Mouse (Mus musculus) urinary bladder, postnatal 10 days (tissue): ENCODE measurements around the gene Grin2b.
A peak's percentile ranks its signal among the peaks of the same experiment; 100 is the strongest.

Experiments used
- DNase-seq: peaks from one replicate; pipeline ENCODE4 v3.0.0; 2022; ENCODE audit warnings: low spot score

The Grin2b gene

GRCm38 (mm10) chr6:136008120-136008519 is 165.2 kb downstream of the Grin2b start:
- no peak for DNase-seq

GRCm38 (mm10) chr6:135994691-135995090 is 178.6 kb downstream of the Grin2b start:
- no peak for DNase-seq

GRCm38 (mm10) chr6:135993897-135994296 is 179.4 kb downstream of the Grin2b start:
- no peak for DNase-seq

- no peak for DNase-seq
These were observed 179.9 kb downstream of the Grin2b start for GRCm38 (mm10) chr6:135993378-135993777.

GRCm38 (mm10) chr6:135976106-135976505 is 197.2 kb downstream of the Grin2b start:
- DNase-seq, result no peak

GRCm38 (mm10) chr6:135972481-135972880 is 200.8 kb downstream of the Grin2b start:
- DNase-seq, result no peak

- DNase-seq, result no peak
These were observed 201.8 kb downstream of the Grin2b start for GRCm38 (mm10) chr6:135971481-135971880.

- no peak for DNase-seq
These were observed 202.5 kb downstream of the Grin2b start for GRCm38 (mm10) chr6:135970716-135971318.

GRCm38 (mm10) chr6:135961766-135962165 is 211.5 kb downstream of the Grin2b start:
- no peak for DNase-seq

GRCm38 (mm10) chr6:135959629-135960028 is 213.7 kb downstream of the Grin2b start:
- no peak for DNase-seq

GRCm38 (mm10) chr6:135951666-135952065 is 221.6 kb downstream of the Grin2b start:
- DNase-seq, result no peak

GRCm38 (mm10) chr6:135945511-135945910 is 227.8 kb downstream of the Grin2b start:
- no peak for DNase-seq

- DNase-seq, result no peak
These were observed 229.0 kb downstream of the Grin2b start for GRCm38 (mm10) chr6:135944358-135944757.

- no peak for DNase-seq
These were observed 230.1 kb downstream of the Grin2b start for GRCm38 (mm10) chr6:135943121-135943617.

GRCm38 (mm10) chr6:135932924-135933323 is 240.4 kb downstream of the Grin2b start:
- DNase-seq, result no peak

- no peak for DNase-seq
These were observed 240.9 kb downstream of the Grin2b start for GRCm38 (mm10) chr6:135932400-135932920.

- no peak for DNase-seq
These were observed 255.6 kb downstream of the Grin2b start for GRCm38 (mm10) chr6:135917676-135918075.

GRCm38 (mm10) chr6:135914608-135915007 is 258.7 kb downstream of the Grin2b start:
- no peak for DNase-seq

GRCm38 (mm10) chr6:135912114-135912513 is 261.2 kb downstream of the Grin2b start:
- DNase-seq, result no peak

GRCm38 (mm10) chr6:135911131-135911530 is 262.2 kb downstream of the Grin2b start:
- no peak for DNase-seq

- peak; percentile 39 for DNase-seq
These were observed 265.6 kb downstream of the Grin2b start for GRCm38 (mm10) chr6:135907540-135908320.

- DNase-seq, result no peak
These were observed 266.2 kb downstream of the Grin2b start for GRCm38 (mm10) chr6:135907137-135907536.

GRCm38 (mm10) chr6:135904391-135904790 is 268.9 kb downstream of the Grin2b start:
- DNase-seq, result no peak
